Mouse (Mus musculus) thymus, postnatal 10 days (tissue): Measurements from ENCODE around the gene Wipf3.

Experiments used
- DNase-seq, 2 experiments: peaks; one replicate each; pipeline ENCODE4 v3.0.0; 2021; ENCODE audit warnings: low spot score in 2 of 2

The Wipf3 gene

GRCm38 (mm10) chr6:54429447-54430194 lies at the start of gene Wipf3:
Gene Wipf3 (plus strand): TSS chr6:54429603.
- peak in 1 of 2 experiments; percentile 11 for DNase-seq

DNA sequence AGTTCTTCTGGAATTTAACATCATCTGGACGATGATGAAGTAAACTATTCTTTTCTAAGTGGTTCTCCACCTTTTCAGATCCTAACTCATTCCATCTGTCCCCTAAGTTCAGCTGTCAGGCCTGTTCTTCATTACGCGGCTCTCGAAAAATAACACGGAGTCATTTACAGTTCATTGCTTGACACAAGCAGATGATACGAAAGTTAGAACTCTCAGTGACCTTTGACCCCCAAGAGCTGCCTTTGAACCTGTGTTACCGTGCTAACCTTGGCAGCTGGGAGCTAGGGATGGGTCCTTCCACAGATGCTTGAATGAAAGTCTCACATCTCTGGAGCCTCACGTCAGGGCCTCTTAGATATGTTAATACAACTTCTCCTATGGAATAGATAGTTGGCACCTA lies 46.8 kb upstream of the Wipf3 start:
- no peak for DNase-seq

- no peak for DNase-seq
Measured at GRCm38 (mm10) chr6:54383893-54384524, 45.4 kb upstream of the Wipf3 start.

- no peak for DNase-seq
Measured at GRCm38 (mm10) chr6:54384777-54385176, 44.6 kb upstream of the Wipf3 start.

- DNase-seq = no peak
Measured at GRCm38 (mm10) chr6:54386429-54386828, 43.0 kb upstream of the Wipf3 start.

DNA sequence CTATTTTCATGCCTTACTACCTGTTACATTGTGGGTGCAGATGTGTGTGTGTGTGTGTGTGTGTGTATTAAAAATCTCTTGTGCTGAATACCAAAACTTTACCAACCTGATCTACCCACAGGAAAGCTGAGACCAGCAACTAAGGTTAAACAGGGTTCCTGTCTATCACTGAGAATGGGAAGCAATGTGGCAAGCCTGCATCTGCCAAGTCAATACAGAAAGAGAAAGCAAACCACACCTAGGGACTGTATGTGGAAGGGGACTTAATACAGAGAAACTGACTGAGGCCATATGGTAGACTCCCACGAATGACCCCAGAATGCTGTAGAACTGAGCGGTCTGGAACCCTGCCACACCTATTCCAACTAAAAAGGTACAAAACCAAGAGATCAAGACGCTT lies 42.4 kb upstream of the Wipf3 start:
- DNase-seq = no peak

- no peak for DNase-seq
Measured at GRCm38 (mm10) chr6:54387751-54388150, 41.7 kb upstream of the Wipf3 start.

DNA sequence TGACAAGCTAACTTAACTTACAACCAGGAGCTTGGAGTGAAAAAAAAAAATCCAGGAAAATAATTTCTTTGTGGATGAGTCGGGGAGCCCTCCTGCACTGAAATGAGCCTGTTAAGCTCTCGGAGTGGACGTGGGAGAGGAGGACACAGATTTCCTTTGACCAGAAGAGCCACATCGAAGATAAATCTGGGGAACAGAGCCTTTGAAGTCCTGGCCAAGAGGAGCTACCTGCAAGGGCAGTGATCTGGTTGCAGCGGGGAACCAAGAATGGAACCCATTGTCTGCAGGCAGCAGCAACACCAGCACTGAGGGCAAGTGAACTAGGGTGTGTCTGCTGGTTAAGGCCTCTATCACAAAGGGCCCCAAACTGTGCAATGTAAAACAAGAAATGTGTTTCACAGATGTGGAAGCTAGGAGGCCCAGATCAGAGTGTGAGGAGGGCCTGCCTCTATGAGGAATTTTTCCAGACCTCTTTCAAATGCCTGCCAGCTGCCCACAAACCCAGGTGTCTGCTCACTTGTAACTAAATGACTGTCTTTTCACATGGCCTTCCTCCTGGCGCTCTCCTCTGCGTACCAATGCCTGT lies 40.6 kb upstream of the Wipf3 start:
- no peak for DNase-seq

DNA sequence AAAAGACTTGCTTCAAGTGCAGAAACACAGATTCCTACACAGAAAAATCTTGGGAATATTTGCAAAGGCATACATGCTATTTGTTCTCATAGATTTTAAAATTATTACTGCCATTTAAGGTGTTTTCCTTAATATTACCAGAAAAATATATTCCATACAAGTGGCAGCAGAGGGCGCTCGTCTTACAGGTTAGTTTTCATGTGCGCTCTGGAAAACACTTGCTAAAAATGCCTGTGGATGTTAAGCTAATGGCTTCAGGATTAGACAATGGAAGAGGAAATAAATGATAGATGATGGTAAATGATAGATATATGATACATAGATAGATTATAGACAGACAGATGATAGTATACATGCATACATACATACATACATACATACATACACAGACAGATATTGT lies 37.6 kb upstream of the Wipf3 start:
- DNase-seq = peak in 1 of 2 experiments; percentile 13

GRCm38 (mm10) chr6:54393886-54394285 lies 35.5 kb upstream of the Wipf3 start:
- DNase-seq = no peak

- no peak for DNase-seq
Measured at GRCm38 (mm10) chr6:54399194-54399923, 30.0 kb upstream of the Wipf3 start.

DNA sequence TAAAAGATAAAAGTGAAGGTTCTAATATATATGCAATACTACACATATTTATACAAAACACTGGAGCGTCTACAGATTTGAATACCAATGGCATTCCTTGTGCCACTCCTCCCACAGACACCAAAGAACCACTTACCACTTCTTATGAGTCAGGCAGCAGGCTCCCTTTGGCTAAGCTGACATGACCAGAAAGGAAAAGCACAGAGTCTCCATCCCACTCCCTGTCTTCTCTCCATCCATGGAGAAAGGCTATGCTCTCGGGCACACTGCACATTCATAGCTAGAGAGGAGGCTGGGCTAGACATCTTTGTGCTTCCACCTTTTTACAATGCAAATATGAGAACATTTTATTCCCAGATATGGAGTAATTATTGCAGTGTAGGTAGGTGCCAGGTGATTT lies 27.9 kb upstream of the Wipf3 start:
- DNase-seq = no peak

- DNase-seq = no peak
Measured at GRCm38 (mm10) chr6:54404916-54405315, 24.5 kb upstream of the Wipf3 start.

- no peak for DNase-seq
Measured at GRCm38 (mm10) chr6:54406116-54406515, 23.3 kb upstream of the Wipf3 start.

- no peak for DNase-seq
Measured at GRCm38 (mm10) chr6:54409271-54409670, 20.1 kb upstream of the Wipf3 start.

DNA sequence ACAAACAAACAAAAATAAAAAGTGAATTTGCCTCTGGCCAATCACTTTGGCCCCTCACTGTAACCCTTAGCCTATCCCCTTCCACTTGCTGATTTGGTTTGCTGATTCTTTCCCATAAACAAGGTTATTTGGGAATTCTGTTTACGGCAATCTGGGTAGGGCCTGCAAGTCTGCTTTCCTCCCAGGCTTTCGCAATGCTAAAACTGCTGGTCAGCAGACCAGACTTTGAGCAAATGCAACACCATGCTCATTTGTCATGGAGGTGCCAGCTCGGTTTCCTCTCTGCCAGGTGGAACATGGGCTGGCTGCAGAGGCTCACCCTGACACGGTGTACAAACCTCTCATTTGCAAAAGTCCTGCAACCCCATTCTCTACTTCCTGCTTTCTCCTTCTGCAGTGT lies 19.0 kb upstream of the Wipf3 start:
- DNase-seq = no peak

DNA sequence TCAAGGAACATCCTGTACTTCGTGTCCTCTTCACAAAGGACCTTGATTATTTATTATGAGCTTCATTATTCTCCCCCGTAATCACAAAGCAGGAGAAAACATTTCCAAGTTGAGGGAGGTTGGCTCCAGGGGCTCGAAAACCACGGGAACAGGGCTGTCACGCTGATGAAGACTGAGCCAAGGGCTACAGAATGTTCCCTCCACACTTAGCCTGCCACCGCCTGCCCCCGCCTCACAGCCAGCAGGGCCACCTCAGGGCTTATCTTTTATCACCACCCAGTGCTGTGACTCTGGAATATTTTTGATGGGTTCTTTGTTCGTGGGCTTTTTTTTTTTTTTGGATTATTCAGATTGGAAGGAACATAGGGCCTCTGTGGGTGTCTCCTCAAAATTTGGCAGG lies 17.8 kb upstream of the Wipf3 start:
- no peak for DNase-seq

DNA sequence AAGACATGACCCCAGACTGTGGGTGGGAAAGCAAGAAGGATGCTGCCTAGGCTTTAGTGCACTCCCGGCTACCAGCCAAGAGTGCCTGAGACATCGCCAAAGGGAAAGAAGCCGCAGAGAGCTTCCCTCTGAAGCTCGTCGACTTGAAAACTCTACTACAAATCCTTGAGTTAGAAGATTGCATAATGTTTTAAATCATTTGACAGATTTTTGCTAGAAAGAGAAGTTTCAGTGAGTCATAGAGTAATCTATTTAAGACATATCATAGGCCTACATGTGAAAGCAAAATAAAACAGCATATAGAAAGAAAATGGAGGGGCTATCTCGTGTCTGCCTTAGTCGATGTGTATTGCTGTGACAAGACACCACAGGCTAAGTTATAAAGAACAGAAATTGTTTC lies 16.5 kb upstream of the Wipf3 start:
- DNase-seq = no peak

- DNase-seq = no peak
Measured at GRCm38 (mm10) chr6:54425230-54425629, 4.2 kb upstream of the Wipf3 start.

DNA sequence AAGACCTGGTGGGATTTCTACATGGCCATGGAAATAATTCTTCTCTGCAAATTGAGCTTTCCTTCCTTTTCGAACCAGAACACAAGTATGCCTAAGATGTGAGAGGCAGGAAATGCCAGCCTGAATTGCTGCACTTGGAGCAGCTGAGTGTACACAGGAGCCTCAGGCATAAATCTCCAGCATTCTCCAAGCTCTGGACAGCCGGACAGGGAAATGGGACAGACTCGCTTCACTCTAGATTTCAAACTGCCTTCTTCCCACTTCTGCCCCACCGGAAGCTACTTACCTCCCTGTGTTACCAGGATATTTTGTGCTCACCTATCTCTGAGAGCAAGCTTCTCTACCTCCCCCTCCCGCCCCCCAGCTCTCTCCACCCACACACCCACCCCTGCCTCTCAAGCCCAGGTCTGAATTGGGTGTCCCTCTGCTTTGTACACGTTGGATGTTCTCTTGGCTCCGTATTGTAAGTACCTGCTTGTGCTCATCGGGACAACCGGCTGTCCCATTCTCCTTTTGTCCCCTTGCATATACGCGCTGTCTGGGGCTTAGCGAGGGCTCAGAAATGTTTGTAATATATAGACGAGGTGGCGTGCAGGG lies 455 bp upstream of the Wipf3 start:
- no peak for DNase-seq

DNA sequence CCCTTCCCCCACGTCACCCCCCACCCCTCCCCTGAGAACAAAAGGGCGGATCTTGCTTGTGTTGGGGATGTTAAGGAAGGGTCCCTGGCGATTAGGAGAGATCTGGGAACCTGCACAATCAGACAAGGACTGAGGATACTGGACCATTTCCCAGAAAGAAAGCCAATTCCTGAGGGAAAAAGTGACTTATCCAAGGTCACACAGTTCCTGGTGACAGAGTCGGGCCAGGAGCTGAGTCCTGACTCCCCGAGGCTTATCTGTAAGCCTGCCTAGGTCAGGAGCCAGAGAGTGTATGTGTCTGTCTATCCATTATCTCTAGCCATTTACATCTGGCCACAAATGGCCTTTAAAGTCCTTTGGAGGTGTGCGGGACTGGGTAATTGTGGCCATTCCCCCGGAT lies 818 bp downstream of the Wipf3 start:
- DNase-seq = no peak

GRCm38 (mm10) chr6:54431761-54432160 lies 2.4 kb downstream of the Wipf3 start:
- DNase-seq = no peak
